Mouse (Mus musculus): ENCODE data around the gene Cnpy1.

Cnpy1 gene

GRCm38 (mm10) chr5:28161938-28162402 is 83.6 kb downstream of the Cnpy1 start:
- no peak for DNase-seq

GRCm38 (mm10) chr5:28161383-28161937 is 84.1 kb downstream of the Cnpy1 start:
- DNase-seq, result no peak

DNA sequence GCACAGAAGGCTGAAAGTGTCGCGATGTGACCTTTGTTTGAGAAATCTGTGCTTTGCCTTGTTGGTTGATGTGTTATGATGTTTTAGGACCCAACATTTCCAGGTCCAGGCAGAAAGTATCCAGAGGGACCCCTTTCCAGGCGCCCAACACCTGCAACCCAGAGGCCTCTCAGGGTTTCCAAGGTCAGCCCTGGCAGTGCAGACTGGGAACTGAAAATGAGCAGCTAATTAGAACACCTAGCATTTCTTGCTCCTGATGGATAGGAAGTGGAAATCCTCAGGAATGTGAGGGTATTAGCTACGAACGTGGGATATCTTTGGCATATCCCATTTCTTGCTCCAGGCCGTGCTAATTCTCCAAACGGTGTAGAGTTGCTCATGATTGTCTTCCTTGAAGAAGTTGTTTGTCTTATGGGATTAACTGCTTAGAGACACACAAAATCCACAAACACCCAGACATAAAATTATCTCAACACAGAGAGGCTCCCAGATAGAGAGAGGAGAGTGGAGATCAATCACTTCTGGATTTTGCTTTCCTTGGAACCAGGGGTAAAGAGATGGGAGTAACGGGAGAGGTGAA is 85.6 kb downstream of the Cnpy1 start:
- no peak for DNase-seq

GRCm38 (mm10) chr5:28159072-28159458 is 86.5 kb downstream of the Cnpy1 start:
- no peak for DNase-seq

DNA sequence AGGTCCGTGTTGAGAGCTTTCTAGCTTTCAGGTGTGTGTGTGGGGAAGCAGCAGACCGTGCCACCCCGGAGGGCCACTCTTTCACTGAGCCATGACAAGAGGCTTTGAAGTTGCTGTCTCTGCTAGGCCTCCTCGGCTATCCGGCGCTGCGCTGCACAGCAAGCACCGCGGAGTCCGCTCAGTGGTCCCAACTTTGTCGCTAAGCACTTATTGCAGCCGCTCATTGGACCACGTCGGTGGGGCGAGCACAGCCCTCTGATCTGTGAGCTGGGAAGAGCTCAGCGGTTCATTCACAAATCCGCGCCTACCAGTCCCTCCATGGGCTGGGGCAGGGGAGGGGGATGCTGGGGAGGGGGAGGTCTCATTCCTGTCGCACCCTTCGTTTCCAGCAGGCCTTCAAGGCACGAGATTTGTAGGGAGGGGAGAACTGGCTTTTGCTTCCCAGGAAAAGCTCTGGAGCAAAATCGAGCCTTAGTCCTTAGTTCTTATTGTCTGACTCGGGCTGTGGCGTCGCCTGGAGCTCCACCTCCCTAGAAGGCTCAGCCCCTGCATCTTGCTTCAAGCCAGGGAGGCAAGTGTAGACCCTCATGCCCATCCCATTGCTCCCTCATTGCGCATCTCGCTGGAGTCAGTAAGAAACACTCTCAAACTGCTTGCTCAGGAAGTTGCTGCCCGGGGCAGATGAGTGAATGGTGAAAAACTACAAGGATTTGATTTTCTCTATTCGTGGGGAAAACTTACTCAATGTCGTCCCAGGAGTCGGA is 87.1 kb downstream of the Cnpy1 start:
- DNase-seq, result no peak

- DNase-seq, result no peak
Observed at GRCm38 (mm10) chr5:28157781-28158180, 87.8 kb downstream of the Cnpy1 start.

GRCm38 (mm10) chr5:28157044-28157730 is 88.4 kb downstream of the Cnpy1 start:
- DNase-seq, result no peak
